Mouse (Mus musculus): Measurements from ENCODE around the gene Arel1. TPM values are rescaled to one million over a fixed set of nuclear protein-coding genes. Genes with fewer than 3 reads are reported as not detected.

Arel1 gene
- 30.2 and 32.4 TPM in 2 replicates for polyA plus RNA-seq (2012; rRNA removed; ENCODE audit: low replicate concordance)

DNA sequence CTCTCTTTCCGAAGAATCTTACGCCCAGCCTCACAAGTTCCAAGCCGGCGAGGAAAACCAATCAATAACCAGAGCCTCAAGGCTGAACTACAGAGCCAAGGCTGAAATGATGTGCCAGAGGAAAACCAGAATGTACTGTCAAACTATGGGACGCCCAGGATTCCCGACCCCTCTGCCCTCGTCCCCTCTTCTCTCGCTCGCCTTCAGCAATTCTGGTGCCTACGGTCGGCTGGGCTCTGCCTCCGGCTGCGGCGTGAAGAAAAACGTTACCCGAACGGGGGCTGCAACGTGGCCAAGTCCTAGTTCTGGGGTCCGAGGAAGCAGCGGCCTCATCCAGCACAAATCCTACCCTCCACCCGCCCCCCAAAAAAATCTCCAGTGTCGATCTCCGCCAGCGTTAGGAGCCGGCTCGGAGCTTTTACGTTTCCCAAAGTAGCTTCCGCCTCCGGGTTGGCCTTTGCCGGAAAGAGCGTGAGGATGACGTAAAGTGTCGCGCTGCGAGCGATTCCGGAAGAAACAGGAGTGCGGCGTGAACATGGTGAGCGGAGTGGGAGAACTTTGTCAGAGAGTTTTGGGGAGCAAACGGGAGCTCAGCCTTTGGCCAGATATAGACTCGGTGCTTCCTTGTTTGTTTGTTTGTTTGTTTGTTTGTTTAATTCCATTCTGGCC lies at the start of gene Arel1, which contains the start of gene Fcf1:
Gene Arel1, minus strand, starts transcription at position 473 of the 669 bp plus-strand sequence.
Gene Fcf1, plus strand, starts transcription at position 470 of the 669 bp plus-strand sequence.

DNA sequence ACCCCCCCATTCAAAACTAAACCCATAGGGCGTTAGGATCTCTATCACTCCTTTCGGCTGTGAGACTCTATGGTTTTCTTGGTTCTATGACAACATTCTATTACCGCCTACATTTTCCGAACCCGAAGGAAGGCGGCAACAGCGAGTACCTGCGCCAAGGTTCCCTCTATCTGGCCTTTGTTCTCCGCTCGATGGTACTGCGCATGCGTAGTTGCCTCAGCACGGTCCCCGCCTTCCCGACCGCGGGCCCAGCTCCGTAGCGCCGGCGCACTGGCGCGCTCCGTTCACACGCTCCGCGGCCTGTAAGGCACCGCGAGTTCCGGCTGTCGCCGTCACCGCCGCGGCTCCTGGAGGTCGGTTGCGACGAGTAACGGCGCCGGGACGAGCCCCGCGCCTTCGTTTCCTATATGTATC lies 25.4 kb upstream of the Arel1 start, which contains the start of gene Ylpm1:
Gene Ylpm1, plus strand, starts transcription at position 239 of the 414 bp plus-strand sequence.

GRCm38 (mm10) chr12:84876481-84877121 lies 94.1 kb downstream of the Arel1 start, which contains the start of gene Ltbp2:
Ltbp2 (minus strand) TSS chr12:84876532.

Other genes with a start within 250 kb of the Arel1 start
- 273 and 604 TPM in 2 replicates for gene Npc2, start 197.7 kb downstream of the Arel1 start, polyA plus RNA-seq (2012; rRNA removed; ENCODE audit: low replicate concordance)
- 76.5 and 154 TPM in 2 replicates for gene Isca2, start 197.6 kb downstream of the Arel1 start, polyA plus RNA-seq (2012; rRNA removed; ENCODE audit: low replicate concordance)
- gene Ltbp2, start 94.4 kb downstream of the Arel1 start, polyA plus RNA-seq (2012; rRNA removed; ENCODE audit: low replicate concordance) = 7.3 and 14.6 TPM in 2 replicates
- 67.1 and 71.7 TPM in 2 replicates for gene Fcf1, start within 50 bp of the Arel1 start, polyA plus RNA-seq (2012; rRNA removed; ENCODE audit: low replicate concordance)
- gene Ylpm1, start 25.4 kb upstream of the Arel1 start, polyA plus RNA-seq (2012; rRNA removed; ENCODE audit: low replicate concordance) = 8.2 and 19.3 TPM in 2 replicates
- 3.9 and 4.6 TPM in 2 replicates for gene Prox2, start 139.9 kb upstream of the Arel1 start, polyA plus RNA-seq (2012; rRNA removed; ENCODE audit: low replicate concordance)
- 169 and 208 TPM in 2 replicates for gene Dlst, start 139.9 kb upstream of the Arel1 start, polyA plus RNA-seq (2012; rRNA removed; ENCODE audit: low replicate concordance)
- 2.2 and 5.1 TPM in 2 replicates for gene Rps6kl1, start 180.4 kb upstream of the Arel1 start, polyA plus RNA-seq (2012; rRNA removed; ENCODE audit: low replicate concordance)
- 3.5 and 4.5 TPM in 2 replicates for gene Pgf, start 206.9 kb upstream of the Arel1 start, polyA plus RNA-seq (2012; rRNA removed; ENCODE audit: low replicate concordance)
- 94.5 and 97.0 TPM in 2 replicates for gene Eif2b2, start 248.6 kb upstream of the Arel1 start, polyA plus RNA-seq (2012; rRNA removed; ENCODE audit: low replicate concordance)

Data from subcutaneous adipose tissue, adult 2 months (tissue).